Mouse (Mus musculus) heart, embryonic 14.5 days (tissue): ENCODE measurements around the gene Arhgap1. TPM values are rescaled to one million over a fixed set of nuclear protein-coding genes. Genes with fewer than 3 reads are reported as not detected.

ENCODE experiments used
- ATAC-seq: fragments of 200-750 bp; cut with Nextera tagmentation; 2 replicates; pipeline ENCODE4 v1.8.0; 2017; ENCODE audit warnings: low read depth, moderate TSS enrichment; ENCODE audit not compliant: insufficient number of reproducible peaks, insufficient read depth, low FRiP score
- H3K27ac ChIP-seq, 2 experiments: fragments of 200-500 bp in 1 of 2; fragments of 300-500 bp in 1 of 2; sonication (generic) in 1 of 2; replicated peaks in 1 of 2; 2 replicates each; pipeline ENCODE4 v1.5.1; 2012 to 2014; ENCODE audit warnings: low read depth in 2 of 2, low read length in 2 of 2, control low read depth in 1 of 2, mild to moderate bottlenecking in 1 of 2, mixed read lengths in 1 of 2; ENCODE audit not compliant: control insufficient read depth in 1 of 2, insufficient read depth in 1 of 2
- H3K27me3 ChIP-seq: fragments of 300-500 bp; sonication (generic); 2 replicates; pipeline ENCODE4 v1.6.1; 2014; ENCODE audit warnings: mild to moderate bottlenecking, low read length, control low read depth; ENCODE audit not compliant: control insufficient read depth, insufficient read depth
- H3K36me3 ChIP-seq: fragments of 300-500 bp; sonication (generic); 2 replicates; pipeline ENCODE4 v1.6.1; 2014; ENCODE audit warnings: mild to moderate bottlenecking, control low read depth, low read length, mixed read lengths; ENCODE audit not compliant: control insufficient read depth, insufficient read depth
- H3K4me1 ChIP-seq, 2 experiments: fragments of 200-500 bp in 1 of 2; fragments of 300-500 bp in 1 of 2; sonication (generic) in 1 of 2; 2 replicates each; pipeline ENCODE4 v1.6.1; 2012 to 2014; ENCODE audit warnings: low read length in 2 of 2, control low read depth in 1 of 2, mixed read lengths in 1 of 2; ENCODE audit not compliant: control insufficient read depth in 2 of 2, insufficient read depth in 2 of 2
- H3K4me2 ChIP-seq: fragments of 300-500 bp; sonication (generic); 2 replicates; pipeline ENCODE4 v1.6.1; 2014; ENCODE audit warnings: mild to moderate bottlenecking, low read length
- H3K4me3 ChIP-seq, 2 experiments: fragments of 200-500 bp in 1 of 2; fragments of 300-500 bp in 1 of 2; sonication (generic) in 1 of 2; 2 replicates each; pipeline ENCODE4 v1.5.1; 2012 to 2014; ENCODE audit warnings: low read length in 2 of 2, mild to moderate bottlenecking in 2 of 2, control low read depth in 1 of 2, low read depth in 1 of 2, moderate library complexity in 1 of 2; ENCODE audit not compliant: control insufficient read depth in 1 of 2, insufficient read depth in 1 of 2
- H3K9ac ChIP-seq: fragments of 300-500 bp; sonication (generic); 2 replicates; pipeline ENCODE4 v1.6.1; 2014; ENCODE audit warnings: mild to moderate bottlenecking, low read length
- H3K9me3 ChIP-seq: fragments of 300-500 bp; sonication (generic); 2 replicates; pipeline ENCODE4 v1.6.1; 2016; ENCODE audit warnings: low read length, control low read depth; ENCODE audit not compliant: control insufficient read depth
- WGBS: fragments of 180-500 bp; shearing (Covaris S2); extraction: QIAGEN DNeasy Blood & Tissue Kit; methylation state at CpG from one replicate; pipeline ENCODE4 v1.1.7; 2014; 5-methylcytosine and 5-hydroxymethylcytosine counted together
- polyA plus RNA-seq: library from polyadenylated mRNA; unstranded; fragments of >200 nt; fragmentation: Nextera tagmentation; extraction: Ambion mirVana; gene quantifications from 2 replicates; pipeline ENCODE4 v1.2.1, GENCODE M21; 2014

Arhgap1 gene
- polyA plus RNA-seq, 1 experiment from 2014 or later = 149 TPM

GRCm38 (mm10) chr2:91636727-91637338, 12.8 kb upstream of the Arhgap1 start:
- Histone ChIP-seq H3K27ac (no peak overlapping the region), H3K4me3 (no peak overlapping the region), H3K9ac (no peak overlapping the region), H3K9me3 (no peaks in the 10 kb centered on the region), H3K4me1 (no peaks in the 10 kb centered on the region; a peak in 1 of 4 replicates), H3K4me2 (no peak overlapping the region), H3K27me3 (no peaks in the 10 kb centered on the region), H3K36me3 (peaks cover under 1% of the 10 kb centered on the region; the same call in 1 of the 2 replicates)
- no peak for ATAC-seq
- WGBS = 77% methylated on average over 5 of the region's 5 CpGs

- Histone ChIP-seq H3K9ac (no peak overlapping the region), H3K4me1 (no peaks in the 10 kb centered on the region; a peak in 1 of 4 replicates), H3K4me2 (no peak overlapping the region), H3K27ac (no peak overlapping the region), H3K9me3 (no peaks in the 10 kb centered on the region), H3K4me3 (no peak overlapping the region), H3K27me3 (no peaks in the 10 kb centered on the region), H3K36me3 (peaks cover 20% of the 10 kb centered on the region)
- WGBS = 68% methylated on average over 6 of the region's 6 CpGs
- ATAC-seq = no peak
These were observed 10.7 kb upstream of the Arhgap1 start for GRCm38 (mm10) chr2:91638931-91639330.

GRCm38 (mm10) chr2:91642825-91643415, 6.7 kb upstream of the Arhgap1 start:
- Histone ChIP-seq H3K4me3 (no peak overlapping the region), H3K36me3 (peaks cover 60% of the 10 kb centered on the region)
- 85% methylated on average over 2 of the region's 2 CpGs for WGBS

GRCm38 (mm10) chr2:91644021-91644420, 5.6 kb upstream of the Arhgap1 start:
- Histone ChIP-seq H3K27me3 (no peaks in the 10 kb centered on the region), H3K9ac (no peak overlapping the region), H3K9me3 (no peaks in the 10 kb centered on the region), H3K4me2 (no peak overlapping the region), H3K36me3 (peaks cover 62% of the 10 kb centered on the region), H3K4me3 (no peak overlapping the region), H3K27ac (no peak overlapping the region), H3K4me1 (peaks cover 0 to 4% of the 10 kb centered on the region in 2 experiments; a peak in 1 of 4 replicates)
- ATAC-seq = no peak
- 91% methylated on average over 11 of the region's 11 CpGs for WGBS

More at GRCm38 (mm10) chr2:91642825-91643415, 6.7 kb upstream of the Arhgap1 start:
- Histone ChIP-seq H3K9ac (no peak overlapping the region), H3K27ac (no peak overlapping the region), H3K4me1 (no peaks in the 10 kb centered on the region), H3K27me3 (no peaks in the 10 kb centered on the region), H3K9me3 (no peaks in the 10 kb centered on the region), H3K4me2 (no peak overlapping the region)
- ATAC-seq = no peak

- Histone ChIP-seq H3K4me3 (no peak overlapping the region), H3K27ac (no peak overlapping the region), H3K9me3 (no peaks in the 10 kb centered on the region), H3K9ac (no peak overlapping the region), H3K4me1 (peaks cover 0 to 4% of the 10 kb centered on the region in 2 experiments; a peak in 1 of 4 replicates), H3K36me3 (peaks cover 62% of the 10 kb centered on the region), H3K4me2 (no peak overlapping the region), H3K27me3 (no peaks in the 10 kb centered on the region)
- ATAC-seq = no peak
- 96% methylated on average over 15 of the region's 15 CpGs for WGBS
These were observed 4.3 kb upstream of the Arhgap1 start for GRCm38 (mm10) chr2:91645354-91645753.

- Histone ChIP-seq H3K27ac (no peak overlapping the region), H3K9me3 (no peaks in the 10 kb centered on the region), H3K27me3 (no peaks in the 10 kb centered on the region), H3K4me1 (peaks cover 0 to 6% of the 10 kb centered on the region in 2 experiments; a peak in 2 of 4 replicates), H3K36me3 (peaks cover 62% of the 10 kb centered on the region), H3K4me2 (no peak overlapping the region), H3K4me3 (no peak overlapping the region), H3K9ac (no peak overlapping the region)
- 96% methylated on average over 11 of the region's 11 CpGs for WGBS
- no peak for ATAC-seq
These were observed 3.8 kb upstream of the Arhgap1 start for GRCm38 (mm10) chr2:91645811-91646210.

GRCm38 (mm10) chr2:91646733-91647132, 2.9 kb upstream of the Arhgap1 start:
- H3K4me3 ChIP-seq = no peak overlapping the region

More at GRCm38 (mm10) chr2:91646733-91647132, 2.9 kb upstream of the Arhgap1 start:
- peaks cover 2 to 15% of the 10 kb centered on the region in 2 experiments; a peak in 2 of 4 replicates for H3K4me1 ChIP-seq
- ATAC-seq = no peak
- 41% methylated on average over 1 of the region's 1 CpGs for WGBS
- no peak overlapping the region for H3K9ac ChIP-seq
- H3K4me2 ChIP-seq = no peak overlapping the region
- H3K27ac ChIP-seq = no peak overlapping the region
- H3K9me3 ChIP-seq = no peaks in the 10 kb centered on the region
- H3K27me3 ChIP-seq = no peaks in the 10 kb centered on the region
- peaks cover 62% of the 10 kb centered on the region for H3K36me3 ChIP-seq
